Mouse (Mus musculus) forebrain, embryonic 14.5 days (tissue): ENCODE data around the gene Rbm17. TPM values are rescaled to one million over a fixed set of nuclear protein-coding genes. Genes with fewer than 3 reads are reported as not detected.
"Not testable (repeated sequence)": the region's sequence is repeated elsewhere in the genome, so short reads cannot be mapped to it uniquely, and the experiment has no call there.

Experiments used
- ATAC-seq: fragments of 200-750 bp; cut with Nextera tagmentation; 2 replicates; pipeline ENCODE4 v1.8.0; 2017; ENCODE audit warnings: mild to moderate bottlenecking, moderate library complexity
- DNase-seq: peaks from one replicate; pipeline ENCODE4 v3.0.0-alpha.2; 2015; ENCODE audit warnings: low spot score
- H3K27ac ChIP-seq: fragments of 300-500 bp; sonication (generic); 2 replicates; pipeline ENCODE4 v1.5.1; 2014; ENCODE audit warnings: low read depth, mild to moderate bottlenecking, control low read depth, low read length, moderate library complexity
- H3K27me3 ChIP-seq: fragments of 300-500 bp; sonication (generic); replicated peaks from 2 replicates; pipeline ENCODE4 v1.6.1; 2014; ENCODE audit warnings: low read length, control low read depth, mixed read lengths; ENCODE audit not compliant: control insufficient read depth, insufficient read depth
- H3K36me3 ChIP-seq: fragments of 300-500 bp; sonication (generic); 2 replicates; pipeline ENCODE4 v1.6.1; 2014; ENCODE audit warnings: low read length, control low read depth; ENCODE audit not compliant: control insufficient read depth, insufficient read depth
- H3K4me1 ChIP-seq: fragments of 300-500 bp; sonication (generic); 2 replicates; pipeline ENCODE4 v1.6.1; 2014; ENCODE audit warnings: antibody characterized with exemption, low read length, control low read depth; ENCODE audit not compliant: control insufficient read depth, insufficient read depth
- H3K4me2 ChIP-seq: fragments of 300-500 bp; sonication (generic); 2 replicates; pipeline ENCODE4 v1.6.1; 2014; ENCODE audit warnings: mild to moderate bottlenecking, control low read depth, low read length
- H3K4me3 ChIP-seq: fragments of 300-500 bp; sonication (generic); 2 replicates; pipeline ENCODE4 v1.5.1; 2014; ENCODE audit warnings: low read depth, low read length, control low read depth
- H3K9ac ChIP-seq: fragments of 300-500 bp; sonication (generic); 2 replicates; pipeline ENCODE4 v1.6.1; 2014; ENCODE audit warnings: mild to moderate bottlenecking, low read length, control low read depth, moderate library complexity
- H3K9me3 ChIP-seq: fragments of 300-500 bp; sonication (generic); replicated peaks from 2 replicates; pipeline ENCODE4 v1.6.1; 2016; ENCODE audit warnings: low read length, control low read depth, mixed read lengths; ENCODE audit not compliant: control insufficient read depth
- WGBS: fragments of 180-500 bp; shearing (Covaris S2); extraction: QIAGEN DNeasy Blood & Tissue Kit; methylation state at CpG from one replicate; pipeline ENCODE4 v1.1.7; 2014; 5-methylcytosine and 5-hydroxymethylcytosine counted together
- polyA plus RNA-seq: library from polyadenylated mRNA; unstranded; fragments of >200 nt; fragmentation: Nextera tagmentation; extraction: Ambion mirVana; gene quantifications from 2 replicates; pipeline ENCODE4 v1.2.1, GENCODE M21; 2014

Gene Rbm17
- polyA plus RNA-seq, 1 experiment from 2014 or later: 133 TPM

DNA sequence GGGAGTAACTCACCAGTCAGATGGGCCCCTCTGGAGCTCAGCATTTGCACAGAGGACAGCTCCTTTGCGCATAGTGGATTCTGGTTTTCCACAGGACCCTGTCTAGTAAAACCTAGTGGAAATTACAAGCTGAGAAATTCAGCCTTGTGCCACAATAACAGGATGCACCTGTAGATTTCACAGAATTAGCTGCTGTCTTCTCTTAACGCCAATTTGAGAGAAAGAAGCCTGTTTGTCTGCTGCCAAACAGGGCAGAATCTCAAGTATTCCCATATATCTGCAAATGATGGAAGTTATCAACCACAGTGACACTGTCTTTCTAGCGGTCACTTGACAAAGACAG, 32.2 kb upstream of the Rbm17 start:
- Histone ChIP-seq H3K36me3 (no peaks in the 10 kb centered on the region), H3K9ac (no peak overlapping the region), H3K4me1 (no peaks in the 10 kb centered on the region), H3K4me2 (no peak overlapping the region), H3K27me3 (no peaks in the 10 kb centered on the region), H3K4me3 (no peak overlapping the region), H3K9me3 (no peaks in the 10 kb centered on the region), H3K27ac (no peak overlapping the region)
- ATAC-seq (no peak), DNase-seq (no peak)
- WGBS: 71% methylated on average over 3 of the region's 3 CpGs

DNA sequence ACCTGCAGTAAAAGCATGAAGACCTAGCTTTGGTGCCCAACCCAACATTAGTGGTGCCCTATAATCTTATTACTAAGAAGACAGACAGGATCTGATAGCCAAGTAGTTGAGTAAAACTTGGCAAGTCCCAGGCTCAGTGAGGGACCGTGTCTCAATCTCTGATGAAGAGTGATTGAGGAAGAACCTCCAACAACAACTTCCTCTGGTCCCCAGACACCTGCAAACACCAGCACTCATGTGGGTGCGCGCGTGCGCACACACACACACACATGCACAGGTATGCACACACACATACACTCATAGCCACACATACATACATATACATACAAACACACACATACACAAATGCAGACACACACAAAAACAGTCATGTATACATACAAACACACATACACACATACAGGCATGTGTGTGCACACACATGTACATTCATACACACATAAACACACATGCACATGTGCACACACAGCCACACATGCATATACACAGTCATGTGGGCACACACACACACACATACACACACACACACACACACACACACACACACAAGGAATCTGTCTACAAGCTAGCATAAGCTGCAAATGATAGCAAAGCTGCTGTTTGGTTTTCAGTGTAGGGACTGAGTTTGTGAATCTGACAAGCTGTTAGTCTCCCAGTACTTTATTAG, 31.7 kb upstream of the Rbm17 start:
- ATAC-seq (no peak), DNase-seq (no peak)
- no peaks in the 10 kb centered on the region for H3K4me1 ChIP-seq
- WGBS: 92% methylated on average over 5 of the region's 5 CpGs
- H3K36me3 ChIP-seq: no peaks in the 10 kb centered on the region
- H3K4me3 ChIP-seq: no peak overlapping the region
- no peak overlapping the region for H3K4me2 ChIP-seq
- no peak overlapping the region for H3K9ac ChIP-seq
- no peaks in the 10 kb centered on the region for H3K9me3 ChIP-seq
- H3K27ac ChIP-seq: no peak overlapping the region
- no peaks in the 10 kb centered on the region for H3K27me3 ChIP-seq

DNA sequence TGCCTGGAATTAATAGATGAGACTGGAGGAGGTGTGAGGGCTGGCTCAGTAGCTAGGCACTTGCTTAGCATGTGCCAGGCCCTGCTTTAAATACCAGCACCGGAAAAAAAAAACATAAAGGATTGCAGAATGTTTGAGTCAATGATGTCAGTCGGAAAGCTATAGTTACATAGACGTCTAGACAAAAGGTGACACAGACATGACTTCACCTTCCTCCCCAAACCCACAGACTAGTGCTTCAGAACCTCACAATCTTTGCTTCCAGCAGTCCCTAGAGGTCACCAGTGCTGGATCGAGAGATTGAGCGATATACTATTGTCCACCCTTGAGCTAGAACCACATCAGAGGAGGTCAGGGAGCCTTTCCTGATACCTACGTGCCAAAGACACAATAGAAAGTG, 31.1 kb upstream of the Rbm17 start:
- Histone ChIP-seq H3K27ac (no peak overlapping the region), H3K4me2 (no peak overlapping the region), H3K4me3 (no peak overlapping the region), H3K36me3 (no peaks in the 10 kb centered on the region), H3K9me3 (no peaks in the 10 kb centered on the region), H3K9ac (no peak overlapping the region), H3K4me1 (no peaks in the 10 kb centered on the region), H3K27me3 (no peaks in the 10 kb centered on the region)
- WGBS: 89% methylated on average over 6 of the region's 6 CpGs
- DNase-seq (no peak), ATAC-seq (no peak)

DNA sequence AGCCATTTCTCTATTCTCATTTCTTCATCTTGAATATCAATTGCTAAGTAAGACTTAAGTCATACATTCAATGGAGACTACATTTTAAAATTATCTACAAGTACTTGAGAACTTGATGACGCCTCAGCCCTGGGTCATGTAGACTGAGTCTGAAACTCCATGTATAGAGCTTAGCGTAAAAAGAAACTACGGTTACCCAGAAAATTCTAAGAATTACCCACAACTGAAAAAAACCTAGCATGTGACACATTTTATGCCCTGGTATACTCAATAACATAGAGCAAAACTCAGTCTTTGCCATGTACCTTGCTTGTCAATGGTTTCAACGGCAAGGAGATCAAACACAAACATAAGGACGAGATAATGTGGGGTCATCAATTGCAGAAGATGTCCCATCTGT, 21.9 kb upstream of the Rbm17 start, which contains the start of gene Gm17490:
Gene Gm17490, minus strand, starts transcription at position 375 of the 400 bp plus-strand sequence.
- H3K4me1 ChIP-seq: no peaks in the 10 kb centered on the region
- no peak within 1 kb of the TSS for H3K9ac ChIP-seq
- no peaks in the 10 kb centered on the region for H3K36me3 ChIP-seq
- H3K27ac ChIP-seq: no peak within 1 kb of the TSS
- H3K4me2 ChIP-seq: no peak within 1 kb of the TSS
- H3K27me3 ChIP-seq: no peaks in the 10 kb centered on the region
- 93% methylated on average over 5 of the region's 5 CpGs for WGBS
- H3K4me3 ChIP-seq: no peak within 1 kb of the TSS
- ATAC-seq (no peak), DNase-seq (no peak)
- no peaks in the 10 kb centered on the region for H3K9me3 ChIP-seq

DNA sequence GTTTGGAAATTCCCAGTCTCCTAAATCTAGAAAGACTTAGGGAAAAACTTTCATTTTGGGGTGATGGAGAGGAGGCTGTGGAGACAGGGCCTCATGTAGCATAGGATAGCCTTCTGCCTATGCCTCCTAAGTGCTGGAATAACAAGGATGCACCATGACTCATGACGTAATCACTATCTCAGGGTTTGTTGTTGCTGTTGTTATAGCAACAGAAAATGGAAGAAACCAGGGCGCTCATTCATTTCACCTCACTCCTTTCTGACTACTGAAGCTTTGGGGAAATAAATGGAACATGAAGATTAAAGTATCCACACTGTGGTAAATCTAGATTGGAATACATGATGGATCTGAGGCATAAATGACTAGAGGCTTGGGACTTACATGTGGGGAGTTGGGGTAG, 19.8 kb upstream of the Rbm17 start:
- H3K27ac ChIP-seq: no peak overlapping the region
- H3K4me3 ChIP-seq: no peak overlapping the region
- ATAC-seq (no peak), DNase-seq (no peak)
- no peaks in the 10 kb centered on the region for H3K9me3 ChIP-seq
- 92% methylated on average over 2 of the region's 2 CpGs for WGBS
- no peaks in the 10 kb centered on the region for H3K36me3 ChIP-seq
- H3K9ac ChIP-seq: no peak overlapping the region
- no peak overlapping the region for H3K4me2 ChIP-seq
- H3K27me3 ChIP-seq: no peaks in the 10 kb centered on the region
- H3K4me1 ChIP-seq: no peaks in the 10 kb centered on the region

DNA sequence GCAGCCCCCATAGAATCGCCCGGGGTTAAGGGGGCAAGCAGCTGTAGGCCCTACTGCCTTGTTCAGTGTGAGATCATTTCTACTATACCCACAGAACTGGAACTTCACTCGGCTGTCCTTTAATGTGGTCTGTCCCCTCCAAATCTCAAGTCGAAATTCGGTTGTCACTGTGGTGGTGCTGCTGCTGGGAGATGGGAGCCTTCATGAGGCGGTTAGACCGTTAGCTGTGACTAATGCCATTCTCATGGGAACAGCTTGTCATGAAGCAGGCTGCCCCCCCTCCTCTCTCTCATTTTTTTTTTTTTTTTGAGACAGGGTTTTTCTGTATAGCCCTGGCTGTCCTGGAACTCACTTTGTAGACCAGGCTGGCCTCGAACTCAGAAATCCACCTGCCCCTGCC, 19.2 kb upstream of the Rbm17 start:
- Histone ChIP-seq H3K9me3 (no peaks in the 10 kb centered on the region), H3K27me3 (no peaks in the 10 kb centered on the region), H3K4me3 (no peak overlapping the region), H3K4me1 (no peaks in the 10 kb centered on the region), H3K27ac (no peak overlapping the region), H3K9ac (no peak overlapping the region), H3K36me3 (no peaks in the 10 kb centered on the region), H3K4me2 (no peak overlapping the region)
- ATAC-seq: no peak
- WGBS: 96% methylated on average over 8 of the region's 8 CpGs
- DNase-seq: no peak

DNA sequence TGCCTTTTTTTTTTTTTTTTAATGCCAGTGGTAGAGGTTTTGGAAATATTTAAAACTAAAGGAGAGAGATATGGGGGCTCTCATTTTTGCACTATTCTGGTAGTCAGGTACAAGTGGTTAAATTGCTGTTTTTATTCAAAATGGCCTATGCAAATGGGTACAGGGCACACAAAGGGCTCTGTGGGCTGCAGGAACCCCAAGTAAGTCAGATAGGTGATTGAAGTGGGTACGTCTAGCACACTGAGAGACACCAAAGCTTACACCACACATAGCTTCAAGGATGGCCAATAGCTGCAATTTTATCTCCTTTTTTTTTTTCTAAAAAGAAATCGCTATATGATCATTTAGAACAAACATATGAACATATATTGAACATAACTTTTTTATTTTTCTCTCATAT, 15.6 kb upstream of the Rbm17 start:
- 82% methylated on average over 2 of the region's 2 CpGs for WGBS
- no peak overlapping the region for H3K9ac ChIP-seq

DNA sequence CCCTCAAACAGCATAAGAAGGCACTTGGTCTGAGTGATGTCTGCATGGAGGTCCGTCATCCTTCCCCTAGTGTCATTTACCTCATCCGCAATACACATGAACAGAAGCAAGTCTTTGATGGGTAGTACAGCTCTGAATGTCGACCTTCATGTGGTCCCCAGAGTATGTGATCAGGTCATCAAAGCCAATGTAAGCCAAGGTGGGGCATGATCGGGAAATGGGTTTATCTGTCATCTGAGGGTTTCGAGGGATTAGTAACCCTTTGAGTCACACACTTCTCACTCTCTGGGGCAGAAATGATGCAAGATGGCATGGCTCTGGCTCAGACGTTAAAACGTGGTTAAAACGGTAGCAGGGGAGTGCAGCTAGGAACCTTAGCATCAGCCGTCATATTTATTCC, 12.9 kb upstream of the Rbm17 start:
- H3K4me3 ChIP-seq: no peak overlapping the region
- H3K27ac ChIP-seq: no peak overlapping the region
- H3K36me3 ChIP-seq: no peaks in the 10 kb centered on the region
- H3K9me3 ChIP-seq: no peaks in the 10 kb centered on the region
- H3K27me3 ChIP-seq: no peaks in the 10 kb centered on the region
- H3K9ac ChIP-seq: no peak overlapping the region
- no peak for ATAC-seq
- H3K4me2 ChIP-seq: no peak overlapping the region
- no peak for DNase-seq
- 92% methylated on average over 9 of the region's 9 CpGs for WGBS
- no peaks in the 10 kb centered on the region for H3K4me1 ChIP-seq

More for the DNA sequence above, 15.6 kb upstream of the Rbm17 start:
- DNase-seq (no peak), ATAC-seq (no peak)
- Histone ChIP-seq H3K4me3 (no peak overlapping the region), H3K4me2 (no peak overlapping the region), H3K27ac (no peak overlapping the region), H3K27me3 (no peaks in the 10 kb centered on the region), H3K4me1 (no peaks in the 10 kb centered on the region), H3K9me3 (no peaks in the 10 kb centered on the region), H3K36me3 (no peaks in the 10 kb centered on the region)

DNA sequence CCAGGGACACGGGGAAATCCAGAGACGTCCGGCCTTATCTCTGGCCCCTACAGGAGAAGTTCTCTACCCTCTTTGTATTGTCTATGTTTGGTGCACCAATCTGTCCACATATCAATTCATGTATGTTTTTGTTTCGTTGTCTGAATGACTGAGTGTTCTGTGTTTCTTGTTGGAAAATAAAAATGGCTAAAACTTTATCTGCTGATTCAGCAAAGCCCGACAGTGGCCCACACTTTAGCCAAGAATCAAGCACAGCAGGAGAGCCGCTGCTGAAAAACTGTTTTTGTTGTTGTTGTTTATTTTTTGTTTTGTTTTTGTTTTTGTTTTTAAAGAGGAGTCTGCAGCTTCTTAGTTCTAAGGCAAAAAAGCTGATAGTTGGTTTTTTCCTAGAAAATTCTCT, 9.0 kb upstream of the Rbm17 start:
- WGBS: 85% methylated on average over 6 of the region's 6 CpGs
- H3K27ac ChIP-seq, H3K9ac ChIP-seq, H3K36me3 ChIP-seq, ATAC-seq, H3K4me2 ChIP-seq, DNase-seq, H3K9me3 ChIP-seq, H3K4me1 ChIP-seq, H3K27me3 ChIP-seq, H3K4me3 ChIP-seq: not testable (repeated sequence)
